Mouse (Mus musculus) CD4-positive, CD25-positive, alpha-beta regulatory T cell, adult 2 months (primary cell): ENCODE data around the gene Bach2.

Source experiments
- DNase-seq: peaks from one replicate; pipeline ENCODE4 v3.0.0-alpha.2; 2012; ENCODE audit warnings: low read depth, low spot score

Bach2 gene

DNA sequence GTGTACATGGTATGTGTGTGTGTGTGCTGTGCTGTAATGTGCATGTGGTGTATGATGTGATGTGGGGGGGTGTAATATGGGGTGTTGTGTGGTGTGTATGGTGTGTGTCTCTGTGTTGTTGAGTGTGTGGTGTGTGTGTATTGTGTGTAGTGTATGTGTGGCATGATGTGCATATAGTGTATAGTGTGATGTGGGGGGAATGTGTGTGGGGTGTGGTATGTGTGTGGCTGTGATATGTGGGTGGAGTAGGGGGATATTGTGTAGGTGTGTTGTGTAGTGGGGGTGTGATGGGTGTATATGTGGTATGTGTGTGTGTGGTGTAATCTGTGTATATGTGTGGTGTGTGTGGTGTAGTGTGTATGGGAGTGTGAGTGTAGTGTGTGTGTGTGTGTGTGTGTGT lies 15.0 kb upstream of the Bach2 start:
- DNase-seq: no peak

DNA sequence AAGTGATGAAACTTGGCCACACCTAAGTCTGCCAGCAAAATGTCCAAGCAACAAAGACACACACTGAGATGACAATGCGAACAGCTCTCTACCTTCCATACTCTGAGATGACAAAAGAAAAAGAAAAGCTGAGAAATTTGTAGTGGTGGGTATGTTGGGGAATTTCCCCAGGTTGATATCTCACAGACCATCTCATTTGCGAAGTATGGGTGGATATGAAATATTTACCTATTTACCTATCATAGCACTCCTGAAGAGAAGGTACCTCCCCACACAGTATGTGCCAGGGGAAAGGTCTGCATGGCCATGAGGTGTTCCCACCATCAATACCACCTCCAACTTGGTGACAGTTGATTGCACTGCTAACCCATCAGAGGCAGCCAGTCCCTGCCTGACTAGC lies 13.4 kb upstream of the Bach2 start:
- DNase-seq: peak; percentile 35

- DNase-seq: no peak
These were observed 10.5 kb upstream of the Bach2 start for GRCm38 (mm10) chr4:32227970-32228557.

DNA sequence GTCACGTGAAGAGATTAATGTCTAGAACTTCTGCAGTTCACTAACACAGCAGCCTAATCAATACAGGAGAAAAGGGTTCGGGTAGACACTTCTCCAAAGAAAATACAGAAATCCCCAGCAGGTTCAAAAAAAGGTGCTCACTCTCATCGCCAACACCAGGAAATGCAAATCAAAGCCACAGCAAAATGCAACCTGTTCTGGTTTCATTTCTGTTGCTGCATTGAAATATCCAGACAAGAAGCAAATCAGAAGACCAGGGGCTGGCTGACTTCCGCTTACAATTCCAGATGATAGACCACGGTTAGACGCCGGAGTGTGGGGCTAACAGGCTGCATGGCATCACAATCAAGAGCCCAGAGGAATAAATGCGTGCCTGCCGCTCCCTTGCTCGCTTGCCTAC lies 9.3 kb upstream of the Bach2 start:
- peak; percentile 50 for DNase-seq

DNA sequence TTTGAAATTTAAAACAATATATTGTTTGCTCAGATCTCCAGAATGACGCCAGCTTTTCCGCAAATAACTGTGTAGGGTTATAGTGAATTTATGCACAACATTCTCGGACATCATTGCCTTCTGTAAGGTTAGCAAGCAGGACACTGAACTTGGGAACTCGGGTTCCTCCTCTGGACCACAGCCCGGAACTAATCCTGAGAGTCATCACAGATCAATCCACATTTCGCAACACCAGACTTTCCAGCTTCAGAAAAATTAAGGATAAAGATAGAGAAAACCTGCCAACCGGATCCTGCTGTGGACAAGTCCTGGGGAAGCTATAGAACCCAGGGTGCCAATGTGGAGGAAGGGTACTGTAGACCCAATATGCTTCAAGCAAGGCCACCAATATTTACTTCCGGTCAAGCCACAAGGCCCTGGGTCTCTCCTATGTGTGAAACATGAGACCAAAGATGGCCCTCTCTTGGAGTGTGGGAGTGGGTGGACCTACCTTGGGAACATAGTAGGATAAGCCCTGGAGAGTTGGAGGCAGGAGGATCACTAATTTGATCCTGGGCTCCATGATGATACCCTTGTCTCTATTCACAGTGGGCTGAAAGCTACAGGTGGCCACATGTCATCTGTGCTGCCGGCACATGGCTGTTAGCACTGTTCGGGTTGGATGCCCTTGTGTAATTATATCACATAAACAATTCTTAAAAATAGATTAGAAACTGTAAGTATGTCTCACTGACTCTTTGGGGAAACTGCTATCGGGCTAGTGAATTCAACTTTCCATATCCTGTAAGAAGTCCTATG lies 7.1 kb upstream of the Bach2 start:
- DNase-seq: no peak

GRCm38 (mm10) chr4:32235920-32236705 lies 2.5 kb upstream of the Bach2 start:
- DNase-seq: no peak

DNA sequence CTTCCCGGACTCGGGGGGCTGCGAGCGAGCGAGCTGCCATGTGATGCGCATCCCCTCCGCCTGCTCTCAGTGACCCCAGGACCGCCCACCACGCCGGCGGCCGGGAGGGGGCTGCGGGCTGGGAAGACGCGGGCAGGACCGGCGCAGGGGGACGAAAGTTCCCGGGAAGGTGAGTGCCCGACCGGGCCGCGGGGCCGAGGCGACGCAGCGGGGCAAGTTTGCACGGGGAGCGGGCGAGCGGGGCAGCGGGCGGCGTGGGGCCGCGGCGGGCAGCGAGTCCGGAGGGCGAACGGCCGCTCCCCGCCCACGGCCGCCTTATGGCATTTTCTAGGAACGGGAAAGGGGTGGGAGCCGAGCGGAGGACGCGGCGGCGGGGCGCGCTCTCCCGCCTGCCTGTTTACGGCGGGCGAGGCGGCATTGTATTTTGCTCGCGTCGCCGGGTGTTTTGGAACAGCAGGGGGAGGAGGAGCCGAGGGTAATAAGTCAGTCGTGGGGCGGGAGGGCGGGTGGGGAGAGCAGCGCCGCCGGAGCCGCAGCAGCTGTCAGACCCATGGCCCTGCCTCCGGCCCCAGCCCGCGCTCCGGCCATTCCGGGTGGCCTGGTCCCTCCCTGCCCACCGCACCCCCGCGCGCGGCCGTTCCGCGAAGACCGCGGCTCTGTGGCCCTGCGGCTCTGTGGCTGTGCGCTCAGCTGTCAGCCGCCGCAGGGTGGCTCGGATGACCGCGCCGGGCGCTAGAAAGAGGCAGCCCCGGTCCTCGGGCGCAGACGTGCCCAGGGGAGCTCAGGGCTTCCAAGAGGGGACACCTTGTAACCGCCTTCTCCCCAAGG lies 531 bp downstream of the Bach2 start:
- peak; percentile 88 for DNase-seq

- peak; percentile 84 for DNase-seq
These were observed 1.1 kb downstream of the Bach2 start for GRCm38 (mm10) chr4:32239749-32240131.

GRCm38 (mm10) chr4:32240457-32241030 lies 1.9 kb downstream of the Bach2 start:
- peak; percentile 51 for DNase-seq

- no peak for DNase-seq
These were observed 2.9 kb downstream of the Bach2 start for GRCm38 (mm10) chr4:32241351-32241980.

DNA sequence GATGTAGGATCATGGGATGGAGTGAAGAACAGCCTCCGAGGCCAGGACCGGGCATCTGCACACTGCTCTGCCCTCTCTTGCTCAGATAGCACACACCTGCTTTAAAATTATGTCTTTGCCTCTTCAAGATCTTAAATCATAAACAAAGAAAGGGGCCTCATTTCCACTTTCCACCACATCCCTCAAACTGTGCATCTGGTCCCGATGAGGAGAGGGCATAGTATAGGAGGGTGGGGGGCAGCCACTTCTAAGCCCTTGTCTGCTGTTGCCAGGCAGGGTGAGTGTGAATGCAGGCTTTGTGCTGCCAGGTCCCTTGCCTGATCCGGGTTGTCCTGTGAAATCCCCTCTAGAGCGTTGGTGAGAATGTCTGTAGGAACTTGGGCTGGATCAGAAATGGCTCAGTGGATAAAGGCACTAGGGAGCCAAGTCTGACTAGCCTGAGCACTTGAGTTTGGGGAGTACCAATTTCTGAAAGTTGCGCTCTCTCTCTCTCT lies 3.6 kb downstream of the Bach2 start:
- no peak for DNase-seq

DNA sequence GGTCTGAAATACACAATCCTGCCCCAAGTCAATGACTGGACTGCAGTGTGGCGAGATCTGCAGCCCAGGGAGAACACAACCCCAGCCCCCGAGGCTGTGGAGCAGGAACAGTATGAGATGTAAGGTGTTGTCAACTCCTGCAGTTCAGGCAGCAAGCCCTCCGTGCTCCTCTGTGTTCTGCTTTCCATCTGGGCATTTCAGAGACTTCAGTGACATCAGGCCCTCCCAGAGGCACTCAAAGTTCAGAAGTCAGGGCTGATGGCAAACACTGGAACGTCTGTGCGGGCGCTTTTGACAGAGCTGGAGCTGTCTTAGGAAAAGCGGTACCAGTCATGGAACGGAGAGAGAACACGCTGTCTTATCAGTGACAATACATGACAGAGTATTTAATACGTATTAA lies 4.9 kb downstream of the Bach2 start:
- no peak for DNase-seq

GRCm38 (mm10) chr4:32244092-32244745 lies 5.6 kb downstream of the Bach2 start:
- DNase-seq: no peak

- no peak for DNase-seq
These were observed 7.0 kb downstream of the Bach2 start for GRCm38 (mm10) chr4:32245586-32245985.

DNA sequence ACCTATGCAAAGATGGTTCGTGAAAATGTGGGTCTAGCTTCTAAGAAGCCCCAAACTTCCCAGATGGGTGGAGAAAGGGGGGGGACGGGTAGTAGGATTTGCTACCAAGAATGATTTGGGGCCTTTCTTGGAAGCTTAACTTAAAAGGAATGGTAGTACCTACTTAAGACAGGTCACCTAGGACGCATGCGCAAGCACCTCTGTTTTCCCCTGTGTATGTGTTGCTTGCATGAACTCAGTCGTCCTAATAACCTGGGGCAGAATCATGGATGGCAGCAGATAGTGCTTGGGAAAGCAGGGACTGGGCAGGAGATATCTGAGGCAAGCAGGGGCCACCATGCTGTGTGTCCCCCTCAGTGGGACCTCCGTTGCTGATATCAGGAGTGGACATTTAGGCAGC lies 7.4 kb downstream of the Bach2 start:
- peak; percentile 57 for DNase-seq

GRCm38 (mm10) chr4:32246801-32247200 lies 8.2 kb downstream of the Bach2 start:
- DNase-seq: no peak

- DNase-seq: peak; percentile 50
These were observed 9.0 kb downstream of the Bach2 start for GRCm38 (mm10) chr4:32247463-32248113.

DNA sequence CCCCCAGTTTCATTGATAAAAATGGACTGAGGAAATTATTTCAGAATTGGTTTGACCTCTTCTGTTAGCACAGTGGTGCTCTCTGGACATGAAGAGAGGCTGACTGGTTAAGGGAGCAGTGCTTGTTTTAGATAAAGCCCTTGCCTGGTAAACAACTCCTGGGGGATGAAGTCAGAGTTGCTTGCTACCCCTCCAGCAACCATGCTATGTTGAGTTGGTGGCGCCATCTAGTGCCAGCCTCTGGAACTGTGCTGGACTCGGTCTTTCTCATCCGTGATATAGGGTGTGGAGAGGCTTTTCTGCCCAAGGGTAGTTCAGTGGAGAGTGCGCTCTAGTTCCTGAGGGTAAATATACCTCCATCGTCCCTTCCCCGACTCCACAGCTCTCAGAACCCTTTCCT lies 9.6 kb downstream of the Bach2 start:
- DNase-seq: peak; percentile 94

DNA sequence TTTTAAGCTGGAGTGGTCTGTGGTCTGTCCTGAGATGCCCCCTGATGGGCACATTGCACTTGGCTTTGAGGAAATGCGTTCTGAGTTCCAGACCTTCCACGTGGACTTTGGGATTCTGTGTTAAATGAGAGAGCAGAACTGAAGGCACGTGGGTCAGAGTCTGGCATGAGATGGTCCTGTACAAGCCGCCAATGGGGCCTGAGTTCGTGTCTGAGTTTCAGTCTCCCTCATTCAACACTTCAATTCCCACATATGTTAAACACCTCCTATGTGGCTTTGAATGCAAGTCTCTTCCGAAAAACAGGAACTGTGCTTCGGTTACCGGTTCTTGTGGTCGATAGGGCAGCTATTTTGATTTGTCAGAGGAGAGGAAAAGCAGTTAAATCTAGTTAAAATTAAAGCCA lies 10.4 kb downstream of the Bach2 start:
- DNase-seq: peak; percentile 58
